Mouse (Mus musculus) embryonic facial prominence, embryonic 11.5 days (tissue): ENCODE data around the gene Plod2. TPM values are rescaled to one million over a fixed set of nuclear protein-coding genes. Genes with fewer than 3 reads are reported as not detected.

ENCODE experiments used
- ATAC-seq: fragments of 200-750 bp; cut with Nextera tagmentation; replicated peaks from 2 replicates; pipeline ENCODE4 v1.8.0; 2017; ENCODE audit warnings: low read depth; ENCODE audit not compliant: insufficient number of reproducible peaks, low FRiP score, low TSS enrichment
- DNase-seq: peaks from one replicate; pipeline ENCODE4 v3.0.0-alpha.2; 2015; ENCODE audit warnings: low spot score
- H3K27ac ChIP-seq: fragments of 300-500 bp; sonication (generic); replicated peaks from 2 replicates; pipeline ENCODE4 v1.5.1; 2014; ENCODE audit warnings: mild to moderate bottlenecking, low read depth, low read length, control low read depth
- H3K27me3 ChIP-seq: fragments of 300-500 bp; sonication (generic); 2 replicates; pipeline ENCODE4 v1.6.1; 2014; ENCODE audit warnings: mild to moderate bottlenecking, low read length, moderate library complexity, mixed read lengths; ENCODE audit not compliant: control insufficient read depth, insufficient read depth
- H3K36me3 ChIP-seq: fragments of 300-500 bp; sonication (generic); replicated peaks from 2 replicates; pipeline ENCODE4 v1.6.1; 2014; ENCODE audit warnings: low read depth, mild to moderate bottlenecking, low read length, moderate library complexity, mixed read lengths; ENCODE audit not compliant: control insufficient read depth, insufficient read depth
- H3K4me1 ChIP-seq: fragments of 300-500 bp; sonication (generic); 2 replicates; pipeline ENCODE4 v1.6.1; 2014; ENCODE audit warnings: low read length, mixed read lengths; ENCODE audit not compliant: control insufficient read depth, insufficient read depth
- H3K4me2 ChIP-seq: fragments of 300-500 bp; sonication (generic); 2 replicates; pipeline ENCODE4 v1.6.1; 2014; ENCODE audit warnings: low read depth, mild to moderate bottlenecking, control low read depth, low read length, moderate library complexity
- H3K4me3 ChIP-seq: fragments of 300-500 bp; sonication (generic); 2 replicates; pipeline ENCODE4 v1.5.1; 2014; ENCODE audit warnings: low read depth, low read length, control low read depth
- H3K9ac ChIP-seq: fragments of 300-500 bp; sonication (generic); replicated peaks from 2 replicates; pipeline ENCODE4 v1.6.1; 2014; ENCODE audit warnings: mild to moderate bottlenecking, control low read depth, low read length
- H3K9me3 ChIP-seq: fragments of 300-500 bp; sonication (generic); replicated peaks from 2 replicates; pipeline ENCODE4 v1.6.1; 2016; ENCODE audit warnings: mild to moderate bottlenecking, low read length, inconsistent platforms, mixed read lengths; ENCODE audit not compliant: control insufficient read depth
- WGBS: fragments of 180-500 bp; shearing (Covaris S2); extraction: QIAGEN DNeasy Blood & Tissue Kit; methylation state at CpG from one replicate; pipeline ENCODE4 v1.1.7; 2014; 5-methylcytosine and 5-hydroxymethylcytosine counted together
- polyA plus RNA-seq: library from polyadenylated mRNA; unstranded; fragments of >200 nt; fragmentation: Nextera tagmentation; extraction: Ambion mirVana; gene quantifications from 2 replicates; pipeline ENCODE4 v1.2.1, GENCODE M21; 2014

Gene Plod2
- polyA plus RNA-seq, 1 experiment from 2014 or later: 58.1 TPM

GRCm38 (mm10) chr9:92530055-92530454, 12.0 kb upstream of the Plod2 start:
- no peak overlapping the region for H3K9ac ChIP-seq
- H3K36me3 ChIP-seq: no peaks in the 10 kb centered on the region
- no peaks in the 10 kb centered on the region for H3K9me3 ChIP-seq
- ATAC-seq: no peak
- DNase-seq: no peak
- H3K27ac ChIP-seq: no peak overlapping the region
- no peak overlapping the region for H3K4me2 ChIP-seq
- H3K4me3 ChIP-seq: no peak overlapping the region
- no peaks in the 10 kb centered on the region for H3K4me1 ChIP-seq
- no peaks in the 10 kb centered on the region for H3K27me3 ChIP-seq
- WGBS: 65% methylated on average over 3 of the region's 3 CpGs

- WGBS: 83% methylated on average over 6 of the region's 6 CpGs
These were observed 4.3 kb upstream of the Plod2 start for GRCm38 (mm10) chr9:92537735-92538134.

GRCm38 (mm10) chr9:92538216-92538615, 3.8 kb upstream of the Plod2 start:
- Histone ChIP-seq H3K27me3 (no peaks in the 10 kb centered on the region), H3K9ac (no peak overlapping the region), H3K27ac (no peak overlapping the region), H3K4me3 (no peak overlapping the region), H3K36me3 (no peaks in the 10 kb centered on the region), H3K4me2 (no peak overlapping the region), H3K4me1 (no peaks in the 10 kb centered on the region), H3K9me3 (no peaks in the 10 kb centered on the region)
- 80% methylated on average over 6 of the region's 6 CpGs for WGBS
- DNase-seq (no peak), ATAC-seq (no peak)

More at GRCm38 (mm10) chr9:92537735-92538134, 4.3 kb upstream of the Plod2 start:
- H3K4me3 ChIP-seq: no peak overlapping the region
- H3K27ac ChIP-seq: no peak overlapping the region
- H3K9ac ChIP-seq: no peak overlapping the region
- H3K27me3 ChIP-seq: no peaks in the 10 kb centered on the region
- H3K4me2 ChIP-seq: no peak overlapping the region
- no peak for ATAC-seq
- DNase-seq: no peak
- H3K9me3 ChIP-seq: no peaks in the 10 kb centered on the region
- H3K4me1 ChIP-seq: no peaks in the 10 kb centered on the region
- H3K36me3 ChIP-seq: no peaks in the 10 kb centered on the region

GRCm38 (mm10) chr9:92542591-92543416, 781 bp downstream of the Plod2 start:
- Histone ChIP-seq H3K27ac (peak overlapping the region; percentile 73), H3K4me1 (no peaks in the 10 kb centered on the region), H3K4me3 (peak overlapping the region; percentile 86), H3K9me3 (no peaks in the 10 kb centered on the region), H3K9ac (peak overlapping the region; percentile 90), H3K4me2 (peak overlapping the region; percentile 79), H3K27me3 (no peaks in the 10 kb centered on the region), H3K36me3 (no peaks in the 10 kb centered on the region)
- WGBS: 2% methylated on average over 31 of the region's 31 CpGs
- ATAC-seq: peak; percentile 72
- DNase-seq: peak; percentile 69

GRCm38 (mm10) chr9:92544146-92544545, 2.1 kb downstream of the Plod2 start:
- Histone ChIP-seq H3K27ac (no peak overlapping the region), H3K4me2 (peak overlapping the region; percentile 3; the same call in 1 of the 2 replicates), H3K4me1 (no peaks in the 10 kb centered on the region), H3K27me3 (no peaks in the 10 kb centered on the region), H3K36me3 (no peaks in the 10 kb centered on the region), H3K9ac (no peak overlapping the region), H3K9me3 (no peaks in the 10 kb centered on the region), H3K4me3 (0 out of 2 replicates have a peak overlapping the region, but pooled peaks have one; percentile 8)
- WGBS: 72% methylated on average over 1 of the region's 1 CpGs
- ATAC-seq: no peak
- DNase-seq: no peak

GRCm38 (mm10) chr9:92545021-92545420, 3.0 kb downstream of the Plod2 start:
- H3K9me3 ChIP-seq: no peaks in the 10 kb centered on the region
- DNase-seq (no peak), ATAC-seq (no peak)
- no peak overlapping the region for H3K27ac ChIP-seq
- 89% methylated on average over 6 of the region's 6 CpGs for WGBS
- H3K4me2 ChIP-seq: no peak overlapping the region
- H3K4me3 ChIP-seq: no peak overlapping the region
- no peaks in the 10 kb centered on the region for H3K27me3 ChIP-seq
- no peak overlapping the region for H3K9ac ChIP-seq
- no peaks in the 10 kb centered on the region for H3K36me3 ChIP-seq
- H3K4me1 ChIP-seq: no peaks in the 10 kb centered on the region

- H3K4me3 ChIP-seq: no peak overlapping the region
- ATAC-seq (no peak), DNase-seq (peak; percentile 38)
- WGBS: 69% methylated on average over 8 of the region's 8 CpGs
- H3K9me3 ChIP-seq: no peaks in the 10 kb centered on the region
- no peak overlapping the region for H3K27ac ChIP-seq
- no peaks in the 10 kb centered on the region for H3K4me1 ChIP-seq
- H3K36me3 ChIP-seq: no peaks in the 10 kb centered on the region
- H3K4me2 ChIP-seq: no peak overlapping the region
- H3K9ac ChIP-seq: no peak overlapping the region
- H3K27me3 ChIP-seq: no peaks in the 10 kb centered on the region
These were observed 4.4 kb downstream of the Plod2 start for GRCm38 (mm10) chr9:92546446-92546845.

- 62% methylated on average over 2 of the region's 2 CpGs for WGBS
- Histone ChIP-seq H3K9ac (no peak overlapping the region), H3K4me3 (no peak overlapping the region), H3K27me3 (no peaks in the 10 kb centered on the region), H3K36me3 (no peaks in the 10 kb centered on the region), H3K27ac (no peak overlapping the region), H3K4me1 (no peaks in the 10 kb centered on the region), H3K4me2 (no peak overlapping the region), H3K9me3 (no peaks in the 10 kb centered on the region)
- DNase-seq: no peak
- no peak for ATAC-seq
These were observed 5.1 kb downstream of the Plod2 start for GRCm38 (mm10) chr9:92547106-92547505.
